Mouse (Mus musculus) thymus, adult 2 months (tissue): ENCODE measurements around the gene Vps37c. TPM values are rescaled to one million over a fixed set of nuclear protein-coding genes. Genes with fewer than 3 reads are reported as not detected.

Source experiments
- DNase-seq: peaks from one replicate; pipeline ENCODE4 v3.0.0; 2021
- H3K27ac ChIP-seq: fragments of 200-500 bp; 2 replicates; pipeline ENCODE4 v1.5.1; 2012; ENCODE audit warnings: low read length, control low read depth; ENCODE audit not compliant: control insufficient read depth, insufficient read depth
- H3K27me3 ChIP-seq: fragments of 200-500 bp; 2 replicates; pipeline ENCODE4 v1.6.1; 2012; ENCODE audit warnings: mild to moderate bottlenecking, low read length, moderate library complexity, mixed read lengths; ENCODE audit not compliant: control insufficient read depth, insufficient read depth
- H3K36me3 ChIP-seq: fragments of 200-500 bp; 2 replicates; pipeline ENCODE4 v1.6.1; 2012; ENCODE audit warnings: mild to moderate bottlenecking, low read length, moderate library complexity; ENCODE audit not compliant: control insufficient read depth, insufficient read depth
- H3K4me1 ChIP-seq: fragments of 200-500 bp; replicated peaks from 2 replicates; pipeline ENCODE4 v1.6.1; 2012; ENCODE audit warnings: low read length; ENCODE audit not compliant: control insufficient read depth, insufficient read depth
- H3K4me3 ChIP-seq: fragments of 200-500 bp; 2 replicates; pipeline ENCODE4 v1.5.1; 2012; ENCODE audit warnings: mild to moderate bottlenecking, low read length, control low read depth, moderate library complexity; ENCODE audit not compliant: control insufficient read depth, insufficient read depth
- CTCF ChIP-seq: fragments of 200-500 bp; IDR thresholded peaks from 2 replicates; pipeline ENCODE4 v1.5.1; 2012; ENCODE audit warnings: mild to moderate bottlenecking, control low read depth, low read length, moderate library complexity, borderline replicate concordance; ENCODE audit not compliant: control insufficient read depth, poor library complexity, insufficient read depth; ENCODE audit errors: extremely low read depth
- POLR2A ChIP-seq: fragments of 200-500 bp; IDR thresholded peaks from 2 replicates; pipeline ENCODE4 v1.6.1; 2012; ENCODE audit warnings: mild to moderate bottlenecking, low read length, control low read depth, moderate library complexity; ENCODE audit not compliant: control insufficient read depth, poor library complexity, insufficient read depth; ENCODE audit errors: extremely low read depth
- WGBS: fragments of 180-500 bp; shearing (Covaris S2); methylation state at CpG from one replicate; pipeline ENCODE4 v1.1.7; 2018; 5-methylcytosine and 5-hydroxymethylcytosine counted together
- polyA plus RNA-seq: library from polyadenylated mRNA; depleted of rRNA; stranded (reverse); fragments of >200 nt; gene quantifications from 2 replicates; pipeline ENCODE4 v1.2.3, GENCODE M21; 2012

Gene Vps37c
- polyA plus RNA-seq, 1 experiment: 38.2 TPM

GRCm38 (mm10) chr19:10657742-10658141 lies 30.8 kb upstream of the Vps37c start:
- no peak for TF ChIP-seq CTCF
- no peak for TF ChIP-seq POLR2A
- H3K27ac ChIP-seq: no peak overlapping the region
- 97% methylated on average over 5 of the region's 5 CpGs for WGBS
- H3K4me3 ChIP-seq: no peak overlapping the region
- DNase-seq: no peak
- H3K27me3 ChIP-seq: no peaks in the 10 kb centered on the region
- no peaks in the 10 kb centered on the region for H3K36me3 ChIP-seq
- no peaks in the 10 kb centered on the region for H3K4me1 ChIP-seq

DNA sequence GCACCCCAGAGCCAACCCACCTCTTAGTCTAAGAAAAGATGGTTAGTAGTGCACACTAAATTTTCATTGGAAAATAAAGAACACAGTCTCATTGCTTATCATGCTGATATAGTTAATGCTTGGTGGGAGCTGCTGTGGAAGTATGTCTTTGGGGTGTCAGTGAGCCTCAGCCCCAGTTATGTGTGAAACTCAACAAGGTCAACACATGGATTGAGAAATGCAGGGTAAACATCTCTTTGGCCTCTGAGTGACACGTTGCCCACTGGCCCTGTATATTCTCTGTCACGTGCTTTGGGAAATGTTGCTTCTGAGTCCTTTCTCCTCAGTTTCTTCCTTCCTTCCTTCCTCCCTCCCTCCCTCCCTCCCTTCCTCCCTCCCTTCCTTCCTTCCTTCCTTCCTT lies 30.1 kb upstream of the Vps37c start:
- DNase-seq: no peak
- Histone ChIP-seq H3K4me3 (no peak overlapping the region), H3K27ac (no peak overlapping the region), H3K36me3 (no peaks in the 10 kb centered on the region), H3K4me1 (no peaks in the 10 kb centered on the region), H3K27me3 (no peaks in the 10 kb centered on the region)
- whole genome bisulfite sequencing: 89% methylated on average over 2 of the region's 2 CpGs
- no peak for TF ChIP-seq POLR2A
- TF ChIP-seq CTCF: no peak

- H3K27me3 ChIP-seq: no peaks in the 10 kb centered on the region
- no peaks in the 10 kb centered on the region for H3K36me3 ChIP-seq
- DNase-seq: no peak
- H3K4me1 ChIP-seq: no peaks in the 10 kb centered on the region
- TF ChIP-seq POLR2A: no peak
- TF ChIP-seq CTCF: no peak
- WGBS: 90% methylated on average over 5 of the region's 5 CpGs
- no peak overlapping the region for H3K4me3 ChIP-seq
- H3K27ac ChIP-seq: no peak overlapping the region
These were observed 27.2 kb upstream of the Vps37c start for GRCm38 (mm10) chr19:10661373-10661772.

DNA sequence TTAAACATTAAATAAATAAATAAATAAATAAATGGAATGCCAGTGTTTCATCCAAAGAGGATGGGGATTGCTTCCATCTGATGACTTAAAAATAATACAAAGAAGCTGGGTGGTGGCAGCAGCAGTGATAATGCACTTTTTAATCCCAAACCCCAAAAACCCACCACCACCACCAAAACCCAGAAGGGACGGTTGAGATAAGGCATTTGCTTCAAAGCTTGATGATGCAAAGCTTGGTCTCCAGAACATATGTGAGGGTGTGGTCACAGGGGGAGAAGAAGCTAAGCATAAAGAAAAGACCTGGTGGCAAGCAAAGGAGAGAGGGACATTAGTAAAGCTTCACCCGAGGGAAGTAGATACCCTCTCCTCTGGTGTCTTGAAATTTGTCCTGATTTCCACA lies 26.6 kb upstream of the Vps37c start:
- H3K27me3 ChIP-seq: no peaks in the 10 kb centered on the region
- no peaks in the 10 kb centered on the region for H3K4me1 ChIP-seq
- H3K36me3 ChIP-seq: no peaks in the 10 kb centered on the region
- DNase-seq: no peak
- no peak overlapping the region for H3K27ac ChIP-seq
- no peak for TF ChIP-seq CTCF
- no peak for TF ChIP-seq POLR2A
- H3K4me3 ChIP-seq: no peak overlapping the region
- WGBS: 68% methylated on average over 2 of the region's 2 CpGs

- Histone ChIP-seq H3K27ac (no peak overlapping the region), H3K36me3 (no peaks in the 10 kb centered on the region), H3K4me1 (no peaks in the 10 kb centered on the region), H3K4me3 (no peak overlapping the region), H3K27me3 (no peaks in the 10 kb centered on the region)
- 77% methylated on average over 3 of the region's 3 CpGs for WGBS
- DNase-seq: no peak
- no peak for TF ChIP-seq CTCF
- no peak for TF ChIP-seq POLR2A
These were observed 25.9 kb upstream of the Vps37c start for GRCm38 (mm10) chr19:10662665-10663064.

GRCm38 (mm10) chr19:10665093-10665492 lies 23.4 kb upstream of the Vps37c start:
- Histone ChIP-seq H3K4me3 (no peak overlapping the region), H3K4me1 (no peaks in the 10 kb centered on the region), H3K27ac (no peak overlapping the region), H3K27me3 (no peaks in the 10 kb centered on the region), H3K36me3 (no peaks in the 10 kb centered on the region)
- TF ChIP-seq CTCF (no peak), POLR2A (no peak)
- DNase-seq: no peak
- 67% methylated on average over 3 of the region's 3 CpGs for WGBS

DNA sequence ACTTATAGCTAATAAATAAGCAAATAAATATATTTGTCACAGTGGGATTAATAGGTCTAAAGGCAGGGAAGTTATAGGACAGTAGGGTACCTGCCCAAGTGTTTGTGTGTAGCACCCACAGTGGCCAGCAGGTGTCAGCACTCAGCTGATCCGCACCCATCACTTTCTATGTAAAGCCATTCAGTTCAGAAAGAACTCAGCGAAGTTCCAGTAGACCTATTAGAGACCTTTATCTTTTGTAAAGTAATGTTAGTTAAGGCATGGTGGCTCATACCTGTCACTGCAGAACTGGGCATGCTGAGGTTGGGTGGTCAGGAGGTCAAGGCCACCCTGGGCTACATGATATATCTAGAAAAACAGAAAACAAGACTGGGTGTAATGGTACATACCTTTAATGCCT lies 23.0 kb upstream of the Vps37c start:
- H3K36me3 ChIP-seq: no peaks in the 10 kb centered on the region
- WGBS: 14% methylated on average over 2 of the region's 2 CpGs
- H3K4me1 ChIP-seq: no peaks in the 10 kb centered on the region
- no peak overlapping the region for H3K4me3 ChIP-seq
- no peak overlapping the region for H3K27ac ChIP-seq
- peak; percentile 69 for DNase-seq
- no peaks in the 10 kb centered on the region for H3K27me3 ChIP-seq
- TF ChIP-seq POLR2A: no peak
- no peak; the same call in 1 of the 2 replicates for TF ChIP-seq CTCF
